Mouse (Mus musculus): ENCODE measurements around the gene Gm13090. TPM values are rescaled to one million over a fixed set of nuclear protein-coding genes. Genes with fewer than 3 reads are reported as not detected.

Gm13090 gene
- polyA plus RNA-seq, 1 experiment from 2014 or later: 0.22 TPM

DNA sequence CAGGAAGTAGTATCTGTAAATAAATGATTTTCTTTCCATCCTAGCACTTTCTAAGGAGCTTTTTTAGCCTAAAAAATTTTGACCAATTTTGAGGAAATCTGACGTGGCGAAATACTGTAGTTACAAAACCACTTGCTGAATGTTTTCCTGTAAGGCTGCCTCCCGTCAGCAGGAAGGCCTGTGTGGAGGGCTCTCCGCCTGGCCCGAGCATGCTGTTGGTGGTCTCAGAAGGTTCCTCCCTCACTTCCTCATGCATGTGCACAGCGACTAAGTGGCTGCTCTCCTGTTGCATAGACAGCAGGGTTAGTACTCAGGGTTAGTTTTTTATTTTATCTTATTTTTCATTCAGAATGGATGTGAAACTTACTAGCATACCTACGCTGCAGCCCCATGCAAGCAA, 18.4 kb upstream of the Gm13090 start:
- WGBS: 87% methylated on average over 7 of the region's 7 CpGs
- peaks cover 97% of the 10 kb centered on the region for H3K36me3 ChIP-seq
- H3K4me3 ChIP-seq (replicated peaks): no peak overlapping the region

DNA sequence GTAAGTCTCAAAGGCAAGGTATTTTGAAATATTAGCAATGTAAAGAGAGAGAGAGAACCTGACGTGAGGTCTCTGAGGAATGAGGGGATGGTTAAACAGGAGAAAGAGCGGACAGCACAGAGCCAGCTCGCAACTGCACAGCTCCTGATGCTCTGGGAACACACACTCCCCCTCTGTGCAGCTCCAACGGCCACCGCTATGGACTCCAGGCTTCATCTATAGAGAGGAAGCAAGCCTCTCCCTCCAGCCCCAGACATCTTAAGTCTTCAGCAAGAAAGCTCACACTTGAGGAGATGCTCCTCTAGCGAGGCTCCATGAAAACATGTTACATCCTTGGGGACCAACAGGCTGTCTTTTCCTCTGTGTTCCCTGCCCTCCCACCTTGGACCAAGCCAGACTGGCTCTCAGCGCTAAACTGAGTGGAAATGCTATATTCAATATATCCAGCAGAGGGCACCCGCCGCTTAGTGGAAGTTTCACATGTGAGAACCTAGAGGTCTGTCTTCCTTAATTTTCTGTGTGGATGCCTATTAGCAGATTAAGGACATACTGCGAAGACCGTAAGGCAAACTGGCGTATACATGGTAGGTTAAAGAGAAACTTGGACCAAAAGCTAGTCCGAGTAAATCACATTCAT, 16.1 kb upstream of the Gm13090 start:
- Histone ChIP-seq H3K36me3 (peaks cover 97% of the 10 kb centered on the region), H3K9ac (replicated peaks) (no peak overlapping the region), H3K4me1 (replicated peaks) (no peaks in the 10 kb centered on the region), H3K27me3 (no peaks in the 10 kb centered on the region), H3K27ac (no peak overlapping the region), H3K4me2 (replicated peaks) (no peak overlapping the region), H3K4me3 (replicated peaks) (no peak overlapping the region), H3K9me3 (no peaks in the 10 kb centered on the region)
- WGBS: 57% methylated on average over 13 of the region's 13 CpGs
- ATAC-seq: peak; percentile 77

More for the DNA sequence above, 18.4 kb upstream of the Gm13090 start:
- no peak overlapping the region for H3K9ac ChIP-seq (replicated peaks)
- no peaks in the 10 kb centered on the region for H3K27me3 ChIP-seq
- no peak for ATAC-seq
- H3K27ac ChIP-seq: no peak overlapping the region
- H3K4me2 ChIP-seq (replicated peaks): no peak overlapping the region
- H3K9me3 ChIP-seq: no peaks in the 10 kb centered on the region
- no peaks in the 10 kb centered on the region for H3K4me1 ChIP-seq (replicated peaks)

DNA sequence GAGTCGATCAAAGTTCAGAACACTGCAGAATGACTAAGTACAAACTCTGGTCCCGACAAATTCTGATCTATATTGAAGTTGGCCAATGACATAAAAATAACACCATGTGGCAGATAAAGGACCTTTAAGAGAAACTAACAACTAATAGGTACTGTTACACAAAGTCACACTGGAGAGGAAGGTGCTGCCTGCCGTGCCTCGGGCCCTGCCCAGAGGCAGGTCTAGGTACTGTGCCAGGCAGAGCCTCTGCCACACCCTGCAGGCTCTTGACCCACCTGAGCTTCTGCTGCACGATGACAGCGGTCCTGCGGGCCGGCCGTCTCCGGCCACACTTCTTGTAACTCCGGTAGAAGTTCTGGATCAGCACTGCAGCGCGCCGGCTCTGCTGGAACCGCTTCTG, 14.6 kb upstream of the Gm13090 start:
- H3K27ac ChIP-seq: no peak overlapping the region
- no peak overlapping the region for H3K9ac ChIP-seq (replicated peaks)
- no peaks in the 10 kb centered on the region for H3K9me3 ChIP-seq
- peaks cover 98% of the 10 kb centered on the region for H3K36me3 ChIP-seq
- no peak overlapping the region for H3K4me2 ChIP-seq (replicated peaks)
- H3K4me1 ChIP-seq (replicated peaks): no peaks in the 10 kb centered on the region
- ATAC-seq: no peak
- 96% methylated on average over 15 of the region's 15 CpGs for WGBS
- no peaks in the 10 kb centered on the region for H3K27me3 ChIP-seq
- H3K4me3 ChIP-seq (replicated peaks): no peak overlapping the region

DNA sequence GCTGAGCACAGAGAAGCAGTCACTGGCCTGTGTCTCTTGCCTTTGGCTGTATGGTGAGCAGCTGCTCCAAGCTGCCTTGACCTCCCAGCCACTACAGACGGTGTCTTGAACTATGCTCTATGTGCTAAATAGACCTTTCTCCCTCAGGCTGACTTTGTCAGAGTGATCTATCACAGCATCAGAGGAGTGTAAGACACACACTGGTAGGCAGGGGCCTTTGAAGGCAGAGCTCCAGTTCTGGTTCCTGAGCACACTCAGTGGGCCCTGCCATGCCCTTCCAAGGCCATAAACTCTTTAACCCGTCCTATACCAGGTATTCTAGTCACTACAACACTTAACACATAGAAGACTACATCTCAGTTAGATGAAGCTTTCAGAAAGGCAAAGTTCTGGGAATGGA, 8.0 kb upstream of the Gm13090 start:
- no peaks in the 10 kb centered on the region for H3K4me1 ChIP-seq (replicated peaks)
- peaks cover 99% of the 10 kb centered on the region for H3K36me3 ChIP-seq
- H3K27me3 ChIP-seq: no peaks in the 10 kb centered on the region
- no peak overlapping the region for H3K4me3 ChIP-seq (replicated peaks)
- no peak overlapping the region for H3K4me2 ChIP-seq (replicated peaks)
- no peak for ATAC-seq
- H3K27ac ChIP-seq: no peak overlapping the region
- no peak overlapping the region for H3K9ac ChIP-seq (replicated peaks)
- 92% methylated on average over 2 of the region's 2 CpGs for WGBS
- H3K9me3 ChIP-seq: no peaks in the 10 kb centered on the region

DNA sequence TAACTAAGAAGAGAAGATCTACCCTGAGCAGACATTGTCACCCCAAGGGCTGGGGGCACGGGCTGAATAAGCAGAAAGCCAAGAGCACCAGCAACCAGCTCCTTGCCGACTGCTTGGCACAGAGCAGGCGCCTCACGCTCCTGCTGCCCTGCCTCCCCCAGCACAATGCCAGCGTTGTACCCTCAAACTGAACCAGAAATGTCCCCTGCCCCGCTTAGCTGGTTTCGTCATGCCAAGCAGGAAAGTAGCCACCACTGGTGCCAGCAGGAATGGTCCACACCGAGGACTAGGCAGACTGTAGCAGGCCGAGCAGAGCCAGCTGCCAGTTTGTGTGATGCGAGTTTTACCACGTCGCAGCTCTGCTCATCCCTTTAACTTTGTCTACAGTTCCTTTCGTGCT, 7.4 kb upstream of the Gm13090 start:
- Histone ChIP-seq H3K4me2 (replicated peaks) (no peak overlapping the region), H3K27ac (no peak overlapping the region), H3K36me3 (peaks cover 97% of the 10 kb centered on the region), H3K9me3 (no peaks in the 10 kb centered on the region), H3K27me3 (no peaks in the 10 kb centered on the region), H3K4me3 (replicated peaks) (no peak overlapping the region), H3K4me1 (replicated peaks) (no peaks in the 10 kb centered on the region), H3K9ac (replicated peaks) (no peak overlapping the region)
- ATAC-seq: no peak
- whole genome bisulfite sequencing: 94% methylated on average over 13 of the region's 13 CpGs

DNA sequence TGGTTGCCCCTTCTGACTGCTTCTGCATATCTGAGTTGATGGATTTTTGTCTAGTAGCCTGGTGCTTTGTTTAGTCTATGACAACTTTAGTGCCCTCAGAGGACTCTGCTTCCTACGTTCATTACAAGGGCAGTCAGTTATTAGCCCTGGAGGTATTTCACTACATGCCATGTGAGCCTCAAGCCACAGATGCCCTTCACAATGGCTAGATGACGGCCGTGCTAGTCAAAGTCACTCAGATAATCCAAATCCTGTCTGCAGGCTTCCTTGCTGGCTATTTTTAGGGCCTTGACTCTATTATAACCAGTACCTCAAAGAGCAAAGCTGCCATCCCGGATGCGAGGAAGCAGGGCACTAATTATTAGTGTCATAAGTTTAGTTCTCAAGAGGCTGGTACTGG, 6.3 kb upstream of the Gm13090 start:
- Histone ChIP-seq H3K4me2 (replicated peaks) (no peak overlapping the region), H3K4me1 (replicated peaks) (no peaks in the 10 kb centered on the region), H3K9me3 (no peaks in the 10 kb centered on the region), H3K27me3 (no peaks in the 10 kb centered on the region), H3K27ac (no peak overlapping the region), H3K4me3 (replicated peaks) (no peak overlapping the region), H3K9ac (replicated peaks) (no peak overlapping the region), H3K36me3 (peaks cover 97% of the 10 kb centered on the region)
- no peak for ATAC-seq
- 74% methylated on average over 5 of the region's 5 CpGs for WGBS

DNA sequence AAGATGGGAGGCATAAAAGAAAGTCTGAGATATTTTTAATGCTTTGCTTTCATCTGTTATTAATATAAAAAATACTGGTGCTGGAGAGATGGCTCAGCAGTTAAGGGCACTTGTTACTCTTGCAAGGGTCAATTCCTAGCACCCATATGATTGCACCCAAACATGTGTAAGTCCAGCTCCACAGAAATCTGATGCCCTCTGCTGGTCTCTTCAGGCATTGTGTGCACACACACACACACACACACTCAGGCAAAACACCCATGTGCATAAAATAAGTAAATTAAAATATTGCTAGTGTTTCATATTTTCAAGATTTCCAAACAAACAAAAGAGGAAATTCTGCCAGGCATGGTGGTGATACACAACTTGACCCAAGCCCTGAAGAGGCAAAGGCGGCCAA, 2.0 kb upstream of the Gm13090 start:
- ATAC-seq: no peak
- Histone ChIP-seq H3K9me3 (no peaks in the 10 kb centered on the region), H3K4me3 (replicated peaks) (no peak overlapping the region), H3K4me2 (replicated peaks) (no peak overlapping the region), H3K27me3 (no peaks in the 10 kb centered on the region), H3K4me1 (replicated peaks) (peaks cover 30% of the 10 kb centered on the region), H3K36me3 (peaks cover 67% of the 10 kb centered on the region), H3K9ac (replicated peaks) (no peak overlapping the region), H3K27ac (no peak overlapping the region)
- WGBS: 97% methylated on average over 1 of the region's 1 CpGs

DNA sequence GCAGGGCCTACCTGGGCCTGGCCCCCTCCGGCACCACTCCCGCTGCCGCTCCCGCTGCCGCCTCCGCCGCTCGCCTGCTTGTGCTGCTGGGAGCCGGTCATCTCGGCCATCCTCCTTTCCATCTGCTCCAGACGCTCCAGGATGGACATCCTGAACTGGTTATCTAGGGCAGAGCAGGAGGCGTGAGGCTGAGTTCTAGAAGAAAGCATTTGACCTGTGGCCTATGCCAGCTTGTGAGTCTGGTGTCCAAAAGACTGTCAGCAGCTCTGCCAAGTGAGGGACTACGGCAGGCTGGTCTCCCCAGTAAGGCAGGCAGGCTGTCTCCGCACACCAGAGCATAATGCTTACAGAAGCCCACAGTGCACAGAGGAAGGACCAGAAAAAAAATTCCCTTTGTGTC, 551 bp upstream of the Gm13090 start:
- Histone ChIP-seq H3K9ac (replicated peaks) (no peak overlapping the region), H3K4me2 (replicated peaks) (no peak overlapping the region), H3K4me3 (replicated peaks) (no peak overlapping the region), H3K36me3 (peaks cover 57% of the 10 kb centered on the region), H3K4me1 (replicated peaks) (peaks cover 30% of the 10 kb centered on the region), H3K9me3 (no peaks in the 10 kb centered on the region), H3K27me3 (no peaks in the 10 kb centered on the region), H3K27ac (no peak overlapping the region)
- WGBS: 96% methylated on average over 14 of the region's 14 CpGs
- no peak for ATAC-seq

DNA sequence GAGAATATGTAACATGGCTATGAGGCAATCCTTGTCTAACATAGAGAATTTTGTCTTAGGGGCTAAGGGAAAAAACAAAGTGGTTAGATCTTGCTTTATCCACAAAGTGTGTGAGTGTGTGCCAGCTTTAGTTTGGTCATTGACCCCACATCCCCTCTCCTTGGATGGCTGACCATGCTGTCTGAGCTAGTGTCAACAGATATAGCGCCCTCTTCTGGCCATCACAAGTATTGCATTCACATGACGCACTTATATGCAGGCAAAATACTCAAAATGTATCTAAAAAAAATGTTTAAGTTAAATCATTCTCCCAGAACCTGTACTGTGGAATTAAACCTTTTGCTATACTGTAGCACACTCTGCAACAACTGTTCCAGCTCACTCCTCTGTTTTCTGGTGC, 5.8 kb downstream of the Gm13090 start:
- Histone ChIP-seq H3K27ac (no peak overlapping the region), H3K4me1 (replicated peaks) (peaks cover 44% of the 10 kb centered on the region), H3K4me2 (replicated peaks) (no peak overlapping the region), H3K36me3 (peaks cover 18% of the 10 kb centered on the region), H3K27me3 (no peaks in the 10 kb centered on the region), H3K9ac (replicated peaks) (no peak overlapping the region), H3K9me3 (no peaks in the 10 kb centered on the region), H3K4me3 (replicated peaks) (no peak overlapping the region)
- no peak for ATAC-seq
- 32% methylated on average over 2 of the region's 2 CpGs for WGBS

DNA sequence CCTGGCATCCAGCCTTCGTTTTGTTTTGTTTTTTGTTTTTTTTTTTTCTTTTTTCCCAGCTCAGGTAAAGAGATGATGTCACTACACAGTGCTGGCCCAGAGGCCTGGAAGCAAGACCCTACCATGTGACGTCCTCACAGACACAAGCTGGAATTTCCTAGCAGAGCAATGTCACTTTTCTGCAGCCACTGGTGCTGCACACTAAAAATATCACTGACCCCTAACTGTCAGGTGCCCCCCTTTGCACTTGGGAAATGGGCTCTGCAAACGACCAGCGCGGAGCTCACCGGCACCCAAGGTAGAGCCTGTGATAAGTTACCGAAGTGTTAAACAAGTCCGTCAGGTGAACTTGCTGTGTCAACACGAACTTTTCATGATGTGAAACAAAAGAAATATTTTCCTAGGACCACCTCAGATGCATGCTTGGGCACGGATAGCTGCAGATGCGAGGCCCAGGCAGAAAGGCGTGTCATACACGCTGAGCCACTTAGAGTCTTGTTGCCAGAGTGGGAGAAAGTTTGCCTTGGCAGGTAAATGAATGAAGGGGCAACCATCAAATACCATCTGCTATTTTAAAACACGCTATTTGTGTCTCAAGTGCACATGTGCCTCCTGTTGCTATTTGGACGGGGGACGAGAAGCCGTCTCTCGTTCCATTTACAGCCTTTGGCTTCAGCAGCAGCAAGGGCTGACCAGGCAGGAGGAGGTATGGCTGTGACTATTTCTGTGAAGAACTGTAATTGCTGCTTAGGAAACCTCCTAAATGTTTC, 7.1 kb downstream of the Gm13090 start:
- 90% methylated on average over 18 of the region's 18 CpGs for WGBS
- no peak overlapping the region for H3K9ac ChIP-seq (replicated peaks)
- no peak overlapping the region for H3K27ac ChIP-seq
- H3K4me1 ChIP-seq (replicated peaks): peaks cover 41% of the 10 kb centered on the region
- H3K4me2 ChIP-seq (replicated peaks): no peak overlapping the region
- H3K4me3 ChIP-seq (replicated peaks): no peak overlapping the region
- no peaks in the 10 kb centered on the region for H3K27me3 ChIP-seq
- no peak for ATAC-seq
- peaks cover 18% of the 10 kb centered on the region for H3K36me3 ChIP-seq
- no peaks in the 10 kb centered on the region for H3K9me3 ChIP-seq

DNA sequence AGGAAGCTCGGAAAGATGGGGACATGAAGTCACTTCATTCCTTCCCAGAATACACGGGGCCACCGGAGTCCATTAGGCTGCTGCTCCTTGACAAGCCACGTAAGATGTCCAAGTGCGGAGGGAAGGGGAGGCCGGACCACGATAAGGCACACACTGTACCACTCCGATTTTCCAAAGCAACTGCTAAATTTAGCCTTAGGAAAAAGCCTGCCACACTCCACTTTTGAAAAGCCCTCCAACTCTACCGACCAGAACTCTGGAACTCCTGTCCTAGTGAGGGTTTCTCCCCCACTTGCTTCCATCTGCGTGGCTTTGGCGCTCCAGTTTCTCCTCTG, 7.7 kb downstream of the Gm13090 start:
- no peak overlapping the region for H3K9ac ChIP-seq (replicated peaks)
- WGBS: 89% methylated on average over 11 of the region's 11 CpGs
- ATAC-seq: no peak
- no peaks in the 10 kb centered on the region for H3K27me3 ChIP-seq
- peaks cover 18% of the 10 kb centered on the region for H3K36me3 ChIP-seq
- no peaks in the 10 kb centered on the region for H3K9me3 ChIP-seq
- H3K27ac ChIP-seq: no peak overlapping the region
- no peak overlapping the region for H3K4me2 ChIP-seq (replicated peaks)
- peaks cover 44% of the 10 kb centered on the region for H3K4me1 ChIP-seq (replicated peaks)
- H3K4me3 ChIP-seq (replicated peaks): no peak overlapping the region

DNA sequence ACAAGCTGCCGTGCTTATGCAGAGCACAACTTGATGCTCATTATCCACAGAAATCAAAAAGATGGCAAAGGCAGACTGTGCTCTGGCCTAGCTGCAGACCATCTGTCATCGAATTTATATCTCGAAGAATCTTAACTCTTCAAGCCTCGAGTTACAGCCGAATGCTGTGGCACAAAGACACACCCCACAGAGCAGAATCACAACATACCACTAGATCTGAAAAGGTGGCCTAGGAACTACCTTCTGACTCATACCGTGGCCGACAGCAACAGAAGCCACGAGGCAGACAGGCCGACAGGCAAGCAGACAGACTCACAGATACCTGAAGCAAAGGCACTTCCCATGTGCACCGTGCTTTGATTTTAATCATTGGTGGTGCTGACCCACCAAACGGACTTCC, 14.3 kb downstream of the Gm13090 start:
- Histone ChIP-seq H3K27me3 (no peaks in the 10 kb centered on the region), H3K4me2 (replicated peaks) (no peak overlapping the region), H3K4me3 (replicated peaks) (no peak overlapping the region), H3K9me3 (no peaks in the 10 kb centered on the region), H3K9ac (replicated peaks) (no peak overlapping the region), H3K4me1 (replicated peaks) (peaks cover 69% of the 10 kb centered on the region), H3K36me3 (no peaks in the 10 kb centered on the region), H3K27ac (peak overlapping the region; percentile 47; the same call in 1 of the 2 replicates)
- ATAC-seq: no peak
- 84% methylated on average over 11 of the region's 11 CpGs for WGBS

DNA sequence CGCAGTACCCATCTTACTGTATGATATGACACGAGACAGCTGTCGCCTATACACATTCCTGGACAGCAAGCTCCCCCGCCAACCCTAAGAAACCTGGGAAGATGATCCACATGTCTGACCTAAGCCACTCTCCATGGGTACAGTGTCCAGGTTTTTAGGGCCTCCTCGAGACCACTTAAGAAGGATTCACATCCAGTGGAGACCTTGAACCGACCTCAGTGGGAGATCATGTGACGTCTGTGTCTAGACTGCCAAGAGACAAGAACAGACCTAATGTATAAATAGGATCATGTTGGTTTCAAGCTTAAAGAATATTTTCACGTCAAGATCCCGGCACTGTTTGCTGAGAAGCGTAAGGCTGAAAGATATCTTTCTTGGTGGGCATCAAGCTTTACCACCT, 14.8 kb downstream of the Gm13090 start:
- H3K4me1 ChIP-seq (replicated peaks): peaks cover 69% of the 10 kb centered on the region
- 90% methylated on average over 10 of the region's 10 CpGs for WGBS

More for the DNA sequence above, 14.8 kb downstream of the Gm13090 start:
- no peak overlapping the region for H3K4me3 ChIP-seq (replicated peaks)
- no peak overlapping the region for H3K9ac ChIP-seq (replicated peaks)
- peak overlapping the region; percentile 6; the same call in 1 of the 2 replicates for H3K4me2 ChIP-seq (replicated peaks)
- H3K27me3 ChIP-seq: no peaks in the 10 kb centered on the region
- H3K9me3 ChIP-seq: no peaks in the 10 kb centered on the region
- no peak for ATAC-seq
- no peaks in the 10 kb centered on the region for H3K36me3 ChIP-seq
- no peak overlapping the region; the same call in 1 of the 2 replicates for H3K27ac ChIP-seq

Data from midbrain, embryonic 13.5 days (tissue).